Mouse (Mus musculus) hematopoietic multipotent progenitor cell, adult 10-12 weeks (in vitro differentiated cells): ENCODE results near the gene Palld. TPM values are rescaled to one million over a fixed set of nuclear protein-coding genes. Genes with fewer than 3 reads are reported as not detected.

Experiments
- polyA plus RNA-seq: library from polyadenylated mRNA; stranded (reverse); fragments of >175 nt; gene quantifications from 2 replicates; pipeline ENCODE4 v1.2.3, GENCODE M21; 2012; ENCODE audit warnings: low replicate concordance

The Palld gene
- 3.3 and 7.8 TPM in 2 replicates for polyA plus RNA-seq

GRCm38 (mm10) chr8:61902521-61902920 lies at the start of gene Palld:
Gene Palld, minus strand, starts transcription at chr8:61902690.

DNA sequence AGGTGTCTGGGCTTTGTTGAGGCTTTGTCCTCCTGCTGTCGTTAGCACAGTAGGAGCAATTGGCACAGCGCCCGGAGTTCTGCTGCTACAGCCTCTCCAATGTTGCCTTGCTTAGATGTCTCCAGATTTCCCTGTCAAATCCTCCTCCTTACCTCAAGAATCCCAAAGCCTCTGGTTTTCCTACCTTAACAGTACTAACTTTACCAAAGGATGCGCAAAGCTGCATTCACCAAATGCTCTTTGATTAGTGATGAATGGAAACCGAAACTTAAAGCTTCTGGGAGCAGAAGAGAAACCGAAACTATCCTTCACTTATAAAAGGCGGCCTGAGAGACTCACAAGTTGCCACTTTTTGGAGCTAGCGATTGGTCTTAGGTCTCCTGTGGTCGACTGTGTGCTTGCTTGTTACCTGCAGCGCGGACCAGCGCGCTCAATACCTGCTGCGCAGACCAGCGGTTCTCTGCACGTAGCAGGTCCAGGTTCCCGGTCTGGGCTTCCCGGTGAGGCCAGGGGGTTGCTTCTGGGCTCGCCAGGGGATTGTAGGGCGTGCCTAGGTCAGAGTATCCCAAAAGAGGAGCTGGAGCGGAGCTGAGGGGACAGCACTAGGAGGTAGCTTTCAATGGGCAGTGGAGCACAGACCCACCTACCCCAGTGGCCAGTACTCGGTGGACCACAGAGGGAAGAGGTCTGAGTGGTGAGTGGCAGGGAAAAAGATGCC lies 25.4 kb upstream of the Palld start, which contains the start of gene Ddx60:
Gene Ddx60, plus strand, starts transcription at position 311 of the 718 bp plus-strand sequence.

GRCm38 (mm10) chr8:61487597-61488156 lies 414.8 kb downstream of the Palld start, which contains the start of gene Cbr4:
Gene Cbr4, plus strand, starts transcription at chr8:61487734.

Other genes starting within 250 kb of the Palld start
- 0.18 and 0.31 TPM in 2 replicates for gene Ddx60, start 25.4 kb upstream of the Palld start, polyA plus RNA-seq
- gene Anxa10, start 220.5 kb upstream of the Palld start, polyA plus RNA-seq = not detected in 2 replicates